Mouse (Mus musculus): ENCODE measurements around the gene Lrrc8b. TPM values are rescaled to one million over a fixed set of nuclear protein-coding genes. Genes with fewer than 3 reads are reported as not detected.

Lrrc8b gene
- total RNA-seq, 2 experiments from 2014 or later, result 4.2 to 5.3 TPM

DNA sequence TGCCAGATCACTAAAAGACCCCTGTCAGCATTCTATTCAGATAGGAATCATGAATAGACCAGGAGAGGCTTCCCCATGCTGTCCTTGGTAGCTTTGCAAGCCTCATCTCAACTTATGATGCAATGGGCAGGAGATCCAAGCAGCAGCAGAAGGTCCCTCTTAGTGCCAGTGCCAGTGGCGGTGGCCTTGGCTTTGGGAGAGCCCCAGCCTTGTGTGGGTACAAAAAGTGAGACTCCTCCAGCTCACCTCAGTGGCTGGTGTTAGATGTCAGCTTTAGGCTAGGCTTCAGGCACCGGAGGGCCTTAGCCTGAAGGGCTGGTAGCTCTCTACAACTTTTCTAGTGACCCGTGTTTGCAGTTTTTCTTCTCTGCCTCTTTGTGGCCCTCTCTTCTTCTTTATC lies 85.6 kb downstream of the Lrrc8b start:
- intact Hi-C loops (cut with DNase I), result no loop called here
- DNase-seq (ENCODE audit: low spot score), result no peak

- no peak for DNase-seq (ENCODE audit: low spot score)
- intact Hi-C loops (cut with DNase I), result no loop called here
These were observed 93.2 kb downstream of the Lrrc8b start for GRCm38 (mm10) chr5:105508813-105509212.

DNA sequence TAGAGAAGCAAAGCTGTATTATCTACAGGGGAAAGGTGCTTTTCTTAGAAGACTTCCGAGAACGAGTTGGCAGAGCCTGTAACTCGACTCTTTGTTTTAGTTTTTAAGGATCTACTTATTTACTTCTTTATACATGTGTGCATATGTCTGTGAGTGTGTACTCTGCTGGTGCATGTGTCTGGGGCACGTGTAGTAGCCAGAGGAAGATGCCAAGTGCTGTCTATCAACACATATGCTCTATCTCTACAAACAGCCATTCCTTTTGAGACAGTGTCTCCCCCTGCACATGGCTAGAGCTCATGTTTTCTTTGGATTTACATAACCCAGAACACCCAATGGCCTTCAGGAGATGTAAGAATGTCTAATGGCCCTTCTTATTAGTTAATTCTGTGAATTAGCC lies 96.7 kb downstream of the Lrrc8b start:
- intact Hi-C loops (cut with DNase I), result no loop called here

GRCm38 (mm10) chr5:105515532-105515931 lies 100.0 kb downstream of the Lrrc8b start:
- no peak for DNase-seq (ENCODE audit: low spot score)
- intact Hi-C loops (cut with DNase I), result no loop called here

More for the DNA sequence above, 96.7 kb downstream of the Lrrc8b start:
- no peak for DNase-seq (ENCODE audit: low spot score)

DNA sequence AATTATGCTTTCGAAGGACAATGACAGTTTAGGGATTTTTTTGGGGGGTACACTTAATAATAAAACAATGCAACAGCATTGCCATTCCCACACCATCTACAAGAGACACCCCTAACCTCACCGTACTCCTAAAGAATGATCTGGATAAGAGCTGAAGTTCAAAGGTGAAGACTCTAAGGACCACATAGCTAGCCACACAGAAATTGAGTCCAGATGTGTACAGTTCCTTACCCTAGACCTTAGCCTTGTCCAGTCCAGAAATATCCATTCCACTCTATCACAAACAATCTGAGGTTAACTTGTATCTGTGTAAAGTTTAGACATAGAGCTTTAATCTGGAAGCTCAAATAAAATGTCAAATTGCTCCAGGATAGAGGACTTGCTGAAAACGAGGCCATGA lies 100.7 kb downstream of the Lrrc8b start:
- intact Hi-C loops (cut with DNase I), result loop anchor here (2.0 kb wide), 1 partner anchor 21 kb away; no protein-coding TSS in a partner anchor
- no peak for DNase-seq (ENCODE audit: low spot score)

GRCm38 (mm10) chr5:105517992-105518625 lies 102.5 kb downstream of the Lrrc8b start:
- intact Hi-C loops (cut with DNase I), result loop anchor here (2.0 kb wide), 1 partner anchor 23 kb away; no protein-coding TSS in a partner anchor
- no peak for DNase-seq (ENCODE audit: low spot score)

GRCm38 (mm10) chr5:105518626-105519095 lies 103.1 kb downstream of the Lrrc8b start:
- DNase-seq (ENCODE audit: low spot score), result no peak
- intact Hi-C loops (cut with DNase I), result loop anchor here (1.0 kb wide), 1 partner anchor 136 kb away; no protein-coding TSS in a partner anchor

GRCm38 (mm10) chr5:105519096-105519975 lies 103.8 kb downstream of the Lrrc8b start, which contains the start of gene Lrrc8c:
Lrrc8c (plus strand) TSS chr5:105519388.
- intact Hi-C loops (cut with DNase I), result loop anchor here (1.0 kb wide), 1 partner anchor 135 kb away; no protein-coding TSS in a partner anchor
- DNase-seq (ENCODE audit: low spot score), result peak; percentile 84

DNA sequence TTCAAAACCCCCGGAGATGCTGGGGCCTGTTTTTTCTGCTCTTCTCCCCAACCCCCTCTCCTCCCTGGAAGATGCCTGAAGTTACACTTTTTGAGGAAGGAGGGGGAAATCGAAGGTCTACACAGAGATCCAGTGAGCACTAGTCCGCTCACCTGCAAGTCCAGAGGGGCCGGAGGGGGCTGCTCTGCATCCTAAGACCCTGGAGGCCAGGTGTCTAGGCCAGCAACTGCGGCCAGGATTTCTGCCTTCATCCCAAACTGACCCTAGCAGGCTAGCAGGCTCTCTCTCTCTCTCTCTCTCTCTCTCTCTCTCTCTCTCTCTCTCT lies 104.4 kb downstream of the Lrrc8b start:
- intact Hi-C loops (cut with DNase I), result loop anchor here (1.0 to 10.0 kb wide), 2 partner anchors 65 to 134 kb away; no protein-coding TSS in a partner anchor
- DNase-seq (ENCODE audit: low spot score), result no peak

DNA sequence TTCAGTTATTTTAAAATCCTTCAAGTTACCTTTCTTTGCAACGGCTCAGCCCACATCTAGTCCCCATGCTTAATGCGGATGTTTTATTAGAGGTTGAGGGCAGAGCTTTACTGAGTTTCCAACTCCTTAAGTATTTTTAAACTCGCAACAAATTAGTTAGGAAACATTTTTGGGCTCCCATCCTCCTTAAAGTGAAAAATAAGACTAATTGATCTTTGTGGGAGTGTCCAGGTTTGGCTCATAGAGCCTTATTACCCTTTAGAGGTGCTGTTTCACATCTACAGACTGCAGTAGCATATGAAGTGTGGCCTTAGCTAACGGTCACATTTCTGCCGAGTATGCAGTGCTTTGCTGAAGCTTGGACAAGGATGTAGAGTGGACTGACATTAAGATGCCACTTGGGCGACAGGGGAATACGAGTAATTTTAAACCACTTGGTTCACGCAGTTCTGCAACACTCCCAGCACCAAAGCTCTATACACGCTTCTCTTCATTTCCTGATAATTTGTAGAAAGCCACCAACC lies 104.9 kb downstream of the Lrrc8b start:
- intact Hi-C loops (cut with DNase I), result loop anchor here (10.0 kb wide), 1 partner anchor 64 kb away; no protein-coding TSS in a partner anchor
- DNase-seq (ENCODE audit: low spot score), result no peak

- no peak for DNase-seq (ENCODE audit: low spot score)
- intact Hi-C loops (cut with DNase I), result loop anchor here (10.0 kb wide), 1 partner anchor 61 kb away; no protein-coding TSS in a partner anchor
These were observed 107.9 kb downstream of the Lrrc8b start for GRCm38 (mm10) chr5:105523452-105523851.

DNA sequence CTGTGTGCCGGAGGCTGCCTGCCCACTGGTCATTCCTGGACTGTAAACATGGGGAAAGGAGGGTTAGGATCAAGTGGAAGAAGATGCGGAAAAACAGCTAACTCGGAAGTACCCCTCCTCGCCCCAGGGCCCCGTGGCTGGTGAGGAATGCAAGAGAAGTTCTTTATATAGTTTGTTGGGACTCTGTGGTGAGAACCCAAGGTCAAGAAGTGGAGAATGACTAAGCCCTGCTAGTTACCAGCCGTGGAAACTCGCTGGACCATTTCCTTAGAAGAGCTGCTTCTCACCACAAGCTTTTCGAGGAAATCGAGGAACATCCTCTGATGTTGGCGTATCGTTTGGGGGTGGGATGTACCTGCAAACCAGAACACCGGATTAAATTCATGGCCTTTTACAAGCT lies 109.4 kb downstream of the Lrrc8b start:
- DNase-seq (ENCODE audit: low spot score), result no peak
- intact Hi-C loops (cut with DNase I), result loop anchor here (5.0 to 10.0 kb wide), 2 partner anchors 37 to 60 kb away; no protein-coding TSS in a partner anchor

GRCm38 (mm10) chr5:105526107-105526645 lies 110.6 kb downstream of the Lrrc8b start:
- intact Hi-C loops (cut with DNase I), result loop anchor here (5.0 to 10.0 kb wide), 2 partner anchors 36 to 59 kb away; no protein-coding TSS in a partner anchor

GRCm38 (mm10) chr5:105526766-105527165 lies 111.2 kb downstream of the Lrrc8b start:
- peak; percentile 17 for DNase-seq (ENCODE audit: low spot score)
- intact Hi-C loops (cut with DNase I), result loop anchor here (5.0 to 10.0 kb wide), 2 partner anchors 36 to 58 kb away; no protein-coding TSS in a partner anchor

More at GRCm38 (mm10) chr5:105526107-105526645, 110.6 kb downstream of the Lrrc8b start:
- DNase-seq (ENCODE audit: low spot score), result no peak

DNA sequence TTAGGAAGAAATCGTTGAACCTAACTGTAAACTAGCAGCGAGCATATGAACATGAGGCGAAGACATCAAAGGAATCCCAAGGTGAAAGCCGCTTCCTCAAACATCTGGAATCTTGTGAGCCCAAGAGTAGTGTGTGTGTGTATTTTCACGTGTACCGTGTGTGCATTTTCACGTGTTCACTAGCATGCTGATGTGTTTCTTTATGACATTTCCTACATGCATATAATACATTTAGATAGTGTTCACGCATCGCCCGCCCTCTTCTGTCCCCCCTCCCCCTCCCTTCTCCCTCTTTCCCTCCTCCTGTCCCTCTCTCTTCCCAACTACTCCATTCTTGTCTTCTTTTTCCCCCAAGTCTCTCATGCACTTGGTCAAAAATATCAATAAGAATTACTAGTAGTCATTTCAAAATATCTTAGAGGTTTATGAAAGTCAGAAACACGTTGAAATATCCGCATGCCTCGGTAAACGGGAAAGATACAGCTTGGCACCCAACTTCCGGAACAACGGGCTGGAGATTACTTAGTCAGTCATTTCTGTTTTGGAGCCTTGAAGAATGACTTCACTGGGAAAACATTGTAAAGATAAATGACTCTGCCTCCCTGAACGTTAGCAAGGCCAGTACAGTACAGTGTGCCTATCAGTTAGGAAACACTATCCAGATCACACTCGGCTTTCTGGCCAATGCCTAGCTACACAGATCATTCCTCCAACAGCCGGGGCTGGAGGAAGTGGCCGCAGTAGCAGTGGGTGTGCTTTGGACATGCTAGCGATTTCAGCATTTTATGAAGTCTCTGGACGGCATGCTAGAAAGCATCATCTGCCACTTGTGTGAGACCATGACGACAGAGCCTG lies 112.1 kb downstream of the Lrrc8b start:
- intact Hi-C loops (cut with DNase I), result loop anchor here (5.0 to 10.0 kb wide), 2 partner anchors 35 to 57 kb away; no protein-coding TSS in a partner anchor
- DNase-seq (ENCODE audit: low spot score), result peak; percentile 40

- intact Hi-C loops (cut with DNase I), result no loop called here
- no peak for DNase-seq (ENCODE audit: low spot score)
These were observed 115.0 kb downstream of the Lrrc8b start for GRCm38 (mm10) chr5:105530576-105530975.

DNA sequence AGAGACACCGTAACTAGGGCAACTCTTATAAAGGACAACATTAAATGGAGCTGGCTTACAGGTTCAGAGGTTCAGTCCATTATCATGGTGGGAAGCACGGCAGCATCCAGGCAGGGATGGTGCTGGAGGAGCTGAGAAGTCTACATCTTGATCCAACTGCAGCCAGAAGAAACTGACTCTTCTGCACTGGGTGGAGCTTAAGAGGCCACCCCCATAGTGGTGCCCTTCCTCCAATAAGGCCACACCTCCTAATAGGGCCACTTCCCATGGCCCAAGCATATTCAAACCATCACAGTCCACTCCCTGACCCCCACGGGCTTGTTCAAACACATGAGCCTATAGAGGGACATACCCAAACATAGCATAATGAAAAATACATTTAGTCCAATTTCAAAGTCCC lies 119.6 kb downstream of the Lrrc8b start:
- DNase-seq (ENCODE audit: low spot score), result no peak
- intact Hi-C loops (cut with DNase I), result no loop called here

DNA sequence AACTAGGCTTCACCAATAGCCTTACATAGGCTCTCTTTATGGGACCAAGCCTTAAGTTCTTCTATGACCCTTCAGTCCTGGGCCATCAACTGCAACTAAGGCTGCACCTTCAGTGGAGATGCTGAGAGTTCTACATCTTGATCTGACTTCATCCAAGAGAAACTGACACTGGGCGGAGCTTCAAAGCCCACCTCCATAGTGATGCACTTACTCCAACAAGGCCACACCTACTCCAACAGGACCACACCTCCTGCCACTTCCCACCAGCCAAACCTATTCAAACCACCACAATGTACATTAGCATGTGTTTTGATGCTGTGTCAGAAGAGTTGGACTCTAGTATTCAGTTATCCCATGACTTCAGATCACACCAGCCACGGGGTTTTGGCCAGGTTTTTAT lies 120.6 kb downstream of the Lrrc8b start:
- intact Hi-C loops (cut with DNase I), result no loop called here
- no peak for DNase-seq (ENCODE audit: low spot score)
